Mouse (Mus musculus) embryo, embryonic 11 days (tissue): Measurements from ENCODE around the gene Mboat2.
A peak's percentile ranks its signal among the peaks of the same experiment; 100 is the strongest.

Experiments
- DNase-seq: peaks from one replicate; pipeline ENCODE4 v3.0.0-alpha.2; 2015

Mboat2 gene

DNA sequence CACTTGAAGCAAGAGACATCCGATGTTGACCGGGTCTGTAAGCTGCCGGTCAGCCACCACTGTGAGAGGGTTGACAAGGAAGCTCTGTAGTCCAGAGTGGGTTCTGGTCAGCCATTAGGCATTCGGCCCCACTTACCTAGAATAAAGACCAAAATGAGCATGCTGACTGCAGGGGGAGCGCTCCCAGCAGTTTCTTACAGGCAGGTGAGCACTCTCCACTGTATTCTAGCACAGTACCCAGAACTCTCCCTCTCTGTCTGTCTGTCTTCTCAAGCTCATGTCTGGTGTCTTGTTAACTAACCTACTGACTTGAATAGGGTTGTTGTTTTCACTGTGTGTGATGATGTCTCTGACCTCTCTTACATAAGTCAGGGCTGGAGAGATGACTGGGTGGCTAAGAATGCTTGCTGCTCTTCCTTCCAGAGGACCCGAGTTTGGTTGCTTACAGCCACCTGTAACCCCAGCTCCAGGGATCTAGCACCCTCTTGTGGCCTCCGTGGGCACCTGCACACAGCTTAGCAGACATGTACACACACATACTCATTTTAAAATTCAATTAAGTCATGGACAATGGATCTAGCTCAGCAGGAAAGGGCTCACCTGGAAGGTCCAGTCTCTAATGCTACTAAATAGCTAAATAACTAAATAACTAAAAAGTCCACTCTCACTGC, 119.8 kb downstream of the Mboat2 start:
- DNase-seq: no peak

- peak; percentile 70 for DNase-seq
These were observed 121.5 kb downstream of the Mboat2 start for GRCm38 (mm10) chr12:24952147-24952546.

GRCm38 (mm10) chr12:24955137-24955536, 124.5 kb downstream of the Mboat2 start:
- no peak for DNase-seq

- no peak for DNase-seq
These were observed 127.8 kb downstream of the Mboat2 start for GRCm38 (mm10) chr12:24958526-24958925.

DNA sequence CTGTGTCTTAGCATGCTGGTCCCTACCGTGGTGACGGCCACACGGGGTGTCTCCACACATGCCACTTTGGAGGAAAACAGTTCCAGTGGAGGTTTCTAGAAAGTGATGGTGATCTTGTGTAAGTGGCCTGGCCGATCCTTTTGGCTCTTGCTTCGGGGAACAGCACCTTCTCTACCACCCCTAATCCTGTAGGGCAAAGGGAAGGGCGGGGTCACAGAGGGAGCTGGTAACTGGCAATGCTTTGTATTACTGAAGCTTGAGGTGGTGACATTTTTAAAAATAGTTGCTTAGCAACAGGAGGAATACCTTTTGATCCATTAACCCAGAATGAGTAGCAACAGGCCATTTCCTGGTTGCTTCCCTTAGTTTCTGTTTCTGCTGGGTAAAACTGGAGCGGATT, 131.1 kb downstream of the Mboat2 start:
- no peak for DNase-seq

- DNase-seq: no peak
These were observed 131.8 kb downstream of the Mboat2 start for GRCm38 (mm10) chr12:24962362-24962967.

DNA sequence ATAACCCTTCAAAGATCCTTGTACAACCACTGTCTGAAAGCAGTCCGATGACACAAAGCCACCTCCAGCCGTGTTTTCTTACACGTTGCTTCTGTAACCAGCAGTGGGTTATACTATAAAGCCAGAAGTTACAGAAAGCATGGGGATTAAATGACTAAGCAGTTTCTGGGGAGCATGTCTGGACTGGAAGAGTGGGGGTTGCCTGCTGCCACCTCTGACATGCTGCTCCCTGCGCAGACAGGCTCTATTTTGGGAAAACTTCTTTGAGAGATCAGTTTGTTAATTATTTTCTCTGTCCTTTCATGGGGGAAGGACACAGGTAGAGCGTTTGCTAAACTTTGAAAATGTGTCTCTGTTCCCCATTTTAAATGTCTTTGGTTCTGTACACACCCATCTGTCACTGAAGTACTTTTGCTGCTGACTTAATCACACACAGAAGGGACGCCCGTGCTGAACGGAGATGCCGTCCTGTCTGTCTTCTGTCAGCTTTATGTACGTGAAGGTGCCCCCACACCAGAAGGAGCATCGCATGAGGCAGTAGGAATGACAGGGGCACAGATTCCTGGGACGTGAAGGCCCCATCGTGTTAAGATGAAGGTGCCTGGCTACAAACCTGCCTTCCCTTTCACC, 132.8 kb downstream of the Mboat2 start:
- DNase-seq: no peak

- no peak for DNase-seq
These were observed 134.7 kb downstream of the Mboat2 start for GRCm38 (mm10) chr12:24965406-24965805.

GRCm38 (mm10) chr12:24966046-24966445, 135.4 kb downstream of the Mboat2 start:
- DNase-seq: no peak

DNA sequence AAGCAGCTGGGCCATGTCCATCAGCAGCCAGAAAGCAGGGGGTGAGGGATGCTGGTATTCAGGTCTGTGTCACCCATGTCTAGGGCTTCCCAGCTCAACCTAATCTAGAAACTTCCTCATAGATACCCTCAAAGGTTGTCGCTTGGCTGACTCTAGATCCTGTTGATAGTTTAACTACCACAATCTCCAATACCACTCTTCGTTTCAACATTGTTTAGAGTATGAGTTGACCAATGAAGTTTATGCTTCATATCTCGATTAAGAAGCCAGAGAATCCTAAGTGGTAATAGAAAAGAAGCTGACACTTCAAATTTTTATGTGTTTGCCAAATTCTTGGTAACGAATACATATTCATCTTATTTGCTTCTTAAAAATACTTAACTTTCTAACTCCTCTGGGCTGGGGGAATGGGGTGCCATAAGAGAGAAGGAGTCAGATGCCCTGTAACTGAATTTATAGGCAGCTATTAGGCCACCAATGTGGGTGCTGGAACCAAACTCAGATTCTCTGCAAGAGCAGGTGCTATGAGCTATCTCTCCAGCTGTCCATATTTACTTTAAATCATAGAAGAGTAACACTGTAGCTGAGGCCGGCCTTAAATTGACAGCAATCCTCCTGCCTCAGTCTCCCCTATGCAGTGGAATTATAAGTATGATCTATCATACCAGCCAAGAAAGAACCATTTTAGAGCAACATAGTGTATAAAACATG, 141.0 kb downstream of the Mboat2 start:
- DNase-seq: no peak

- no peak for DNase-seq
These were observed 142.0 kb downstream of the Mboat2 start for GRCm38 (mm10) chr12:24972371-24973350.

DNA sequence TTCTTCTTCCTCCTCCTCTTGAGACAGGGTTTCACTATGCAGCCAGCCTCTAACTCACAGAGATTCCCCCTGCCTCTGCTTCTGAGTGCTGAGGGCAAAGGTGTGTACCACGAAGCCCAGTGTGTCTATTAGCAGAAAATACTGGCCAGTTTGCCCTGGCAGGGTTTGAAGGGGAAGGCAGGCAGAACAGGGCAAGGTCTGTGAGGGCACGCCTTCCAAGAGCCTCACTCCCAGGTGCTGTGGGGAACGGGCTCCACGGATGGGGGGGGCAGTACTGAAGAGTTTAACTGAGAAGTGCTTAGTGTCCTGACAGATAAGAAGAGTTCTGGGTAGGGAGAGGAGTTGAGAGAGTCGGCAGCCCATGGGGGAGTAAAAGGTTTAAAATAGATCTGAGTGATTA, 142.9 kb downstream of the Mboat2 start:
- DNase-seq: no peak

- DNase-seq: peak; percentile 96
These were observed 143.9 kb downstream of the Mboat2 start, which contains the start of gene Kidins220 for GRCm38 (mm10) chr12:24974446-24975114. Gene Kidins220, plus strand, starts transcription at chr12:24974925.

GRCm38 (mm10) chr12:24975115-24975733, 144.5 kb downstream of the Mboat2 start:
- peak; percentile 86 for DNase-seq

- no peak for DNase-seq
These were observed 154.5 kb downstream of the Mboat2 start for GRCm38 (mm10) chr12:24985226-24985625.

- no peak for DNase-seq
These were observed 164.7 kb downstream of the Mboat2 start for GRCm38 (mm10) chr12:24995350-24995749.

- DNase-seq: no peak
These were observed 174.7 kb downstream of the Mboat2 start for GRCm38 (mm10) chr12:25005350-25005749.

GRCm38 (mm10) chr12:25009957-25010356, 179.3 kb downstream of the Mboat2 start:
- no peak for DNase-seq

GRCm38 (mm10) chr12:25010416-25010815, 179.7 kb downstream of the Mboat2 start:
- no peak for DNase-seq

- DNase-seq: no peak
These were observed 181.2 kb downstream of the Mboat2 start for GRCm38 (mm10) chr12:25011733-25012367.
